Mouse (Mus musculus) regulatory T cell (primary cell): Measurements from ENCODE around the gene Serpina9.

ENCODE experiments used
- in situ Hi-C: fragments of 300-600 bp; cut with MboI, MseI; formaldehyde crosslinking; loops from one replicate; pipeline ENCODE4 v1.15.1; 2025; ENCODE audit warnings: high pct_unique_total_duplicates

Gene Serpina9

GRCm38 (mm10) chr12:104013620-104014019 is at the start of gene Serpina9:
Gene Serpina9, minus strand, starts transcription at chr12:104013755.
- in situ Hi-C loops, result no loop called here

GRCm38 (mm10) chr12:104061862-104062261 is 48.3 kb upstream of the Serpina9 start:
- in situ Hi-C loops, result no loop called here

- in situ Hi-C loops, result no loop called here
Observed at GRCm38 (mm10) chr12:104060126-104060525, 46.6 kb upstream of the Serpina9 start.

- in situ Hi-C loops, result no loop called here
Observed at GRCm38 (mm10) chr12:104057531-104057930, 44.0 kb upstream of the Serpina9 start.

GRCm38 (mm10) chr12:104057050-104057449 is 43.5 kb upstream of the Serpina9 start:
- in situ Hi-C loops, result no loop called here

- in situ Hi-C loops, result no loop called here
Observed at GRCm38 (mm10) chr12:104055755-104056154, 42.2 kb upstream of the Serpina9 start.

GRCm38 (mm10) chr12:104053995-104054394 is 40.4 kb upstream of the Serpina9 start:
- in situ Hi-C loops, result loop anchor here (5.0 kb wide), 1 partner anchor 57 kb away; no protein-coding TSS in a partner anchor

- in situ Hi-C loops, result no loop called here
Observed at GRCm38 (mm10) chr12:104045713-104046112, 32.2 kb upstream of the Serpina9 start.

- in situ Hi-C loops, result no loop called here
Observed at GRCm38 (mm10) chr12:104044343-104044742, 30.8 kb upstream of the Serpina9 start, which contains the start of gene Serpina12. Gene Serpina12, minus strand, starts transcription at chr12:104044443.

GRCm38 (mm10) chr12:104042753-104043152 is 29.2 kb upstream of the Serpina9 start:
- in situ Hi-C loops, result no loop called here

- in situ Hi-C loops, result no loop called here
Observed at GRCm38 (mm10) chr12:104041401-104041800, 27.8 kb upstream of the Serpina9 start.

GRCm38 (mm10) chr12:104038181-104038580 is 24.6 kb upstream of the Serpina9 start:
- in situ Hi-C loops, result no loop called here

- in situ Hi-C loops, result no loop called here
Observed at GRCm38 (mm10) chr12:104033752-104034151, 20.2 kb upstream of the Serpina9 start.

GRCm38 (mm10) chr12:104029986-104030385 is 16.4 kb upstream of the Serpina9 start:
- in situ Hi-C loops, result no loop called here

GRCm38 (mm10) chr12:104015280-104015679 is 1.7 kb upstream of the Serpina9 start:
- in situ Hi-C loops, result no loop called here

- in situ Hi-C loops, result no loop called here
Observed at GRCm38 (mm10) chr12:104004689-104005088, 8.9 kb downstream of the Serpina9 start.

GRCm38 (mm10) chr12:104003238-104003612 is 10.3 kb downstream of the Serpina9 start:
- in situ Hi-C loops, result no loop called here

GRCm38 (mm10) chr12:104002569-104003237 is 10.9 kb downstream of the Serpina9 start:
- in situ Hi-C loops, result no loop called here

- in situ Hi-C loops, result no loop called here
Observed at GRCm38 (mm10) chr12:104000594-104000993, 13.0 kb downstream of the Serpina9 start.

GRCm38 (mm10) chr12:103999611-104000010 is 13.9 kb downstream of the Serpina9 start:
- in situ Hi-C loops, result loop anchor here (5.0 kb wide), 1 partner anchor 53 kb away; no protein-coding TSS in a partner anchor

GRCm38 (mm10) chr12:103996513-103996912 is 17.0 kb downstream of the Serpina9 start:
- in situ Hi-C loops, result loop anchor here (5.0 kb wide), 1 partner anchor 56 kb away; no protein-coding TSS in a partner anchor

GRCm38 (mm10) chr12:103995292-103996072 is 18.1 kb downstream of the Serpina9 start:
- in situ Hi-C loops, result loop anchor here (5.0 kb wide), 1 partner anchor 57 kb away; no protein-coding TSS in a partner anchor
